Mouse (Mus musculus): ENCODE measurements around the gene Flnc. TPM values are rescaled to one million over a fixed set of nuclear protein-coding genes. Genes with fewer than 3 reads are reported as not detected.
A peak's percentile ranks its signal among the peaks of the same experiment; 100 is the strongest.

Gene Flnc
- total RNA-seq, 2 experiments from 2014 or later, result 201 to 220 TPM

DNA sequence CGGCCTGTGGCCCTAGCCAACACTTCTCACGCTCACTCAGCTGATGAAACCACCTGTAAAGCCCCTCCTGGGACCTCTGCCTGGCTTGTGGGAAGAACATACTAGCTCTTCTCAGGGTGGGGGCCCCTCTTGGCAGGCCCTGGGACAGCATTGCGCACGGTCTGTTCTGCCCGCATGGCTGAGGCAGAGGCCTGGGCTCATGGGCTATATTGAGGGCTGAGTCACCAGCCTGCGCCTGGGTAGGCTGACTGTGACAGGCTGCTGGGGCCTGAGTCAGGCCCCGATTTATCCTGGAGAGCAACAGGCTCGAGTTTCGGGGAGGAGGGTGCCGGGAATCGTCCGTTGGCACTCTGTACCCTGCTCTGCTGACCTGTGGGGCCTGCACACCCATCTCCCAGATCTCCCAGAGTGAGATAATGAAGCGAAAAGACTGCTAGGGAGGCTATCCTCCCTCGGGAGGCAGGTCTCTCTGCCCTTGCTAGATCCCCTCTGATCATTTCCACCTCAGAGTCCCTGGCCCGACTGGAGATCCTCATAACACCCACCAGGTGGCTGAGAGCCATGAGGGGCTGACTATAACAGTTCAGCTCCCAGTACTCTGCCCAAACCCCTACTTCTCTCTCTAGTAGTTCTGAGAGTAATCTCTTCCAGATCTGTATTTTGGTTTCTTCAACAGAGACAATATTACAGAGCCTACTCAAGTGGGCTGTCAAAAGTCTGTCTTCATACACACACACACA, 2.2 kb upstream of the Flnc start:
- intact Hi-C loops (cut with DNase I), result no loop called here
- no peak for DNase-seq (ENCODE audit: low spot score)

DNA sequence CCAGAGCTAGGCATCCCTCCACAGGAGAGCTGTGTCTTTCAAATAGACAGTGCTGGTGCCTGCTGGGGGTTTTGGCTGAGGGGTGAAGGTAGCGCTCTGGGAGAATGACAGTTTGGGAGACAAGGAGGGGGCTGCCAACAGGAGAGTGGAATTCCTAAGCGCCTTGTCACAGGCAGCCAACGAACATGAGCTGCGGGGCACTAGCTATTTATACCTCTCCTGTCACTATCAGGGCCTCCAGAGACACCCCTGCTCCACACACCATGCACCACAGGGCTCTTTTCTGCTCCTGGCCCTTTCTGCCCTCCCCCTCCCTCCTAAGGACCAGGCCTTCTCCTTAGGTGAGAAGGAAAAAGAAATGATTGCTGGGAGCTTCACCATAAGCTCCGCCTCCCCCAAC, 1.6 kb upstream of the Flnc start:
- DNase-seq (ENCODE audit: low spot score), result no peak
- intact Hi-C loops (cut with DNase I), result no loop called here

GRCm38 (mm10) chr6:29432156-29432555, 900 bp upstream of the Flnc start:
- intact Hi-C loops (cut with DNase I), result loop anchor here (2.0 kb wide), 1 partner anchor 37 kb away; no protein-coding TSS in a partner anchor
- DNase-seq (ENCODE audit: low spot score), result no peak

GRCm38 (mm10) chr6:29432676-29433037, 399 bp upstream of the Flnc start:
- intact Hi-C loops (cut with DNase I), result loop anchor here (2.0 kb wide), 1 partner anchor 38 kb away; no protein-coding TSS in a partner anchor

DNA sequence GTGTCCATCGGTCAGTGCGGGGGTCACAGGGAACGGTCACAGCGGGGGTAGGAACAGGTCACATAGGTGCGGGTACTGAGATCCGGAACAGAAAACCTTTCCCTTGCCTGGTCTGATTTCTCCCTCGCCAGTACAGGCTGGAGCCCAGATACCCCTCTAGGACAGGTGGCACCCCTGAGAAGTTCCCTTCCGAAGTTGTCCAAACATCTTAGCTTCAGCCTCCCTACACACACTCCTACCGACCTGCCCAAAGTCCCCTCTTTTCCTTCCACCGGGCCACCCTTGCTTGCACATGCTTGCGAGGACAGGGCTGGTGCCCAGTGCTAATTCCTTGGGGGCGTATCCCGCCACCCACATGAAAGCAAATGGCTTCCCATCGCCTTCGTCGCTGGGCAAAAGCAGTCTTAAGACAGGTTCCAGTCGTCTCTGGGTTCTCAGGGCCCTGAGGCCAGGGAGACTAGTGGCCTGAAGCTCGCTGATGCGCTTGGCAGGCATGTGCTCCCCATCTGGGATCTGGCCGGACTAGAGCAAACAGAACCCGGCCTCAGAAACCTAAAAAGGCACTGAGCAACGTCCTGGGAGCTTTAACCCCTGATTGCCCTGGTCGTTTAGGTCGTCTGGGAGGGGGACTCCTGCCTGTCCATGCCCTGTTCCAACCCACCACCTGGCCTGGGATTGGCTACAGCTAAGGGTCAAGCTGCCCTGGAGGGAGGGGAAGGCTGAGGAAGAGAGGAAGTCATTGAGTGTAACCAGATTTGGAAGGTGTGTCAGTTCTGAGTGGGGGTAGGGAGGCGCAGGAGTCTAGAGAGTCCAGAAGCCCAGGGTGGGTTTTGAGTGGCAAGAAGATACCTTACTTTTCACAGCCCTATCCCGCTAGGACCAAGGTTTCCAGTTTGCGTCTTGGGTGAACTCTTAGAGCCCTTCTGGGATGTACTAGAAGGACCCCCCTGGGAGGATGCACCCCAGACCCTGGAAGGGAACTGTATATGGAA, 1.0 kb downstream of the Flnc start:
- peak; percentile 54 for DNase-seq (ENCODE audit: low spot score)
- intact Hi-C loops (cut with DNase I), result loop anchor here (2.0 kb wide), 1 partner anchor 39 kb away; no protein-coding TSS in a partner anchor

More at GRCm38 (mm10) chr6:29432676-29433037, 399 bp upstream of the Flnc start:
- no peak for DNase-seq (ENCODE audit: low spot score)

- peak; percentile 53 for DNase-seq (ENCODE audit: low spot score)
- intact Hi-C loops (cut with DNase I), result loop anchor here (5.0 kb wide), 1 partner anchor 73 kb away; no protein-coding TSS in a partner anchor
Observed at GRCm38 (mm10) chr6:29434911-29435691, 2.0 kb downstream of the Flnc start.

DNA sequence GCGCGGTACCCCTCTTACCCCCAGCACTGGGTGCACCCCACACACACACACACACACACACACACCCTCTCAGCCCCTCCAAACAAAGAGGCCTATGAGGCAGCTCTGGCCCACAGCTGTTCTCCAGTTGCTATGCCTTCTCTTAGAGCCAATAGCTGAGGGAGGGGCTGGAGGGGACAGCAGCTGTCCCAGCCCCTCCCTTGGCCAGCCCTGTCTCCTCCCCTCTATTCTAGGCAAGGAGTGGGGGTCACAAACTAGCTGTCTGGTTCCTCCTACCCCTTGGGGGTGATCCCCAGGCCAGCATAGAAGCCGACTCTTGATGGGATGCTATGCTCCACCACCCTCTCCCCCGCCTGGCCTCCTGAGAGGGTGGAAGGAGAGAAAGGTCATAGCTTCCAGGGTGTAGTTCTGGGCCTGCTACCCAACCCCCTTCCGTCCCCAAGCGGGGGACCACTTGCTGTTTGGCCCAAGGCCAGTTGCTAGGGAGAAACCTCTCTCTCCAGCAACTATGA, 2.9 kb downstream of the Flnc start:
- intact Hi-C loops (cut with DNase I), result loop anchor here (5.0 kb wide), 1 partner anchor 74 kb away; no protein-coding TSS in a partner anchor
- DNase-seq (ENCODE audit: low spot score), result peak; percentile 46

GRCm38 (mm10) chr6:29436461-29436934, 3.4 kb downstream of the Flnc start:
- peak; percentile 74 for DNase-seq (ENCODE audit: low spot score)
- intact Hi-C loops (cut with DNase I), result loop anchor here (5.0 kb wide), 1 partner anchor 74 kb away; no protein-coding TSS in a partner anchor

DNA sequence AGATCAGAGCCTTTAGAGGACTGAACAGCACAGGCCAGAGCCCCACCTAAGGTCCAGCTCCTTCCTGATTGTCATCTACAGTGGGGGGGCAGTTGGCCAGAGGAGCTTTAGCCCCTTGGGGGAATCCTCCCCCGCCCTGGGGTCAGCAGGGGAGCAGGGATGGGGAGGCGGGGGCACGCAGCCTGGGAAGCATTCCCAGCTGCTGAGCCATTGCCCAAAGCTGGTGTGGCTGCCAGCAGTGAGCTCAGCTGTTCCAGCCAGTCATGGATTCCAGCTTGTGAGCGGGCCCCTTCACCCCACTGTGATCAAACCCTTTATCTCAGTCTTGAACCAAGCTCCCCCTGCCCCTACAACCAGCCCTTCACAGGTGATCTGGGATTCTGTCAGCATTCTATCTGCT, 6.2 kb downstream of the Flnc start:
- intact Hi-C loops (cut with DNase I), result loop anchor here (5.0 kb wide), 1 partner anchor 77 kb away; no protein-coding TSS in a partner anchor
- peak; percentile 39 for DNase-seq (ENCODE audit: low spot score)

DNA sequence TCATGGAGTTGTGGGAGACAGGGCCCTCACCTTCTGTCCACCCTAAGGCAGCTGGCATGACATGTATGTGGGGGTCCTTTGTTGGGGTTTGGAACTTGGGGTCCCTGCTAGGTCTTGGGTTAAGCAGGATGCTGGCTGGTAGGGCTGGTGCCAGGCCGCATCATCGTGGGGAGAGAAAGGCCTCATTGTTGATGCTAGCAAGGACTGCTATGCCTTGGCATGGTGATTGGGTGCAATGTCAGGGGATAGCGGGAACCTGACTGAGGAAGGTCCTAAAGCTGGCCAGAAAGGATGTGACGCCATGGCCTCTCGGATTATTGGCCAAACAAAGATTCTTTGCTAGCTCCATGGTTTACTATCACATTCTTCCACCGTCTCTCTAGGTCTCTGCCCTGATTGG, 6.7 kb downstream of the Flnc start:
- intact Hi-C loops (cut with DNase I), result loop anchor here (5.0 kb wide), 1 partner anchor 77 kb away; no protein-coding TSS in a partner anchor

DNA sequence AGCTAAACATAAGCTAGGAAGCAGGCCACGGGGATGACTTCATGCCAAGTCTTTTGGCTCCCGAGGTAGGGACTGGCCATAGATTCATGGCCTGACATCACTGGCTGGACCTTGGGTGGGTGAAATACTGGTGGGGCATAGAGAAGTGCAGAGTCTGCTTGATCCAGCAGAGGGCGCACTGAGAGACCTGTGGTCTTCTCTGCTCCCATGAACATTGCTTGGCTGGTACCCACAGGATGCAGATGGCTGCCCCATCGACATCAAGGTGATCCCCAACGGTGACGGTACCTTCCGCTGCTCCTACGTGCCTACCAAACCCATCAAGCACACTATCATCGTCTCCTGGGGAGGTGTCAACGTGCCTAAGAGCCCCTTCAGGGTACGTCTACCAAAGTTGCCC, 11.7 kb downstream of the Flnc start:
- no peak for DNase-seq (ENCODE audit: low spot score)
- intact Hi-C loops (cut with DNase I), result no loop called here

More for the DNA sequence above, 6.7 kb downstream of the Flnc start:
- no peak for DNase-seq (ENCODE audit: low spot score)

DNA sequence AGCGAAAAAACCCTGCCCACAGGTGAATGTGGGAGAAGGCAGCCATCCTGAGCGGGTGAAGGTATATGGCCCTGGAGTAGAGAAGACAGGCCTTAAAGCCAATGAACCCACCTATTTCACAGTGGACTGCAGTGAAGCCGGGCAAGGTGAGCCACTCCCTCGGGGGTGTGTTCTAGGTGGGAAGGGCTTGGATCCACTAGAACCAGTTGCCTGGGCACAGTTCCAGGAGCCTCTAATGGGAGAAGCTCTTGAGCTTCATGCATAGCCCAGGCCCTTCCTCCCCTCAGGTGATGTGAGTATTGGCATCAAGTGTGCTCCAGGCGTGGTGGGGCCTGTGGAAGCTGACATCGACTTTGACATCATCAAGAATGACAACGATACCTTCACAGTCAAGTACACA, 12.3 kb downstream of the Flnc start:
- no peak for DNase-seq (ENCODE audit: low spot score)
- intact Hi-C loops (cut with DNase I), result no loop called here

DNA sequence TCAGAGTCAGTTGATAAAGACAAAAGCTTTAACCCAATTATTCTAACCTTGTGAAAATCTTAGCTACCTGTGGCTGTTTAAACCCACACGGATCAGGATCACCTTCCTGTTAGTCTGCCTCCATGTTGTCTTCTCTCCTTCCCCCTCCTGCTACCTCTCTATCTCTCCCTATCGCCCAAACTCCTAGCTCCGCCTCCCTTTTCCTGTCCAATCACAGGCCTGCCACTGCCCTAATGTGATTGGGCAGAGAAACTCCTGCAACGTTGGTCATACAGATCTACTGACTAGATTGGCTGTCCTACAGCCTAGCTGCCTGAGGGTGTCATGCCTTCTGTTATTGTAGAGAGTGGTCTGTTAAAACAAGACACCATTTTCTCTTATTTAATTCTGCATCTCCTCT, 16.8 kb downstream of the Flnc start:
- intact Hi-C loops (cut with DNase I), result no loop called here
- DNase-seq (ENCODE audit: low spot score), result no peak

DNA sequence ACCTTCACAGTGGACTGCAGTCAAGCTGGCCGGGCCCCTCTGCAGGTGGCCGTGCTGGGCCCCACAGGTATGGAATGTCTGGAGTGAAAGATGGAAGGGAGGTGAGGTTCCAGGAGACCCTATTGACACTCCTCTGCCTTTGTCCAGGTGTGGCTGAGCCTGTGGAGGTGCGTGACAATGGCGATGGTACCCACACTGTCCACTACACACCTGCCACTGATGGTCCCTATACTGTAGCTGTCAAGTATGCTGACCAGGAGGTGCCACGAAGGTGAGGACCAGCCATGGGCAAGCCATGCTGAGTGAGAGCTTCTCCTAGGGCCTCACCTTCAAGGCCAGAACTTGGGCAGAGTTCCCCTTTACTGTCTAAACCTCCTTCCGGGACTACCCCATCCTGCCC, 17.6 kb downstream of the Flnc start:
- intact Hi-C loops (cut with DNase I), result no loop called here
- DNase-seq (ENCODE audit: low spot score), result no peak

GRCm38 (mm10) chr6:29461502-29461901, 28.4 kb downstream of the Flnc start:
- intact Hi-C loops (cut with DNase I), result no loop called here
- no peak for DNase-seq (ENCODE audit: low spot score)

DNA sequence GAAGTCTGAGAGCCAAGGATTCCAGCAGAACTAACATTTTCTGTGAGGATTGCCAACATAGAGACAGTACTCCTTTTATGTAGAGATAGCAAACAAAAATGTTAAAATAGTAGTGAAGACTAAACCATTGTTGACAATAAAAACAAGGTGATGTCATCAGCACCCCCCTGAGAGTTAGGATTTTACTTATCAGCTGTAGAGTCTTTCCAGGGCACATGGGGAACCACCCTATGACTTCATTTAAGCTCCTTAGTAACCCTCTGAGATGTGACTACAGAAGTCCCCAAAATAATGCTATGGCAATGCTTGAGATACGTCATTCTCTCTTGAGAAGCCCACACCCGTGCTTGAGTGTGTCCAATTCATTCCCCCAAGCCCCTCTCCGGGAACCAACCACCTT, 30.3 kb downstream of the Flnc start:
- DNase-seq (ENCODE audit: low spot score), result no peak
- intact Hi-C loops (cut with DNase I), result no loop called here

- peak; percentile 81 for DNase-seq (ENCODE audit: low spot score)
- intact Hi-C loops (cut with DNase I), result no loop called here
Observed at GRCm38 (mm10) chr6:29467583-29468354, 34.7 kb downstream of the Flnc start, which contains the start of gene Atp6v1f. Gene Atp6v1f, plus strand, starts transcription at chr6:29467718.

DNA sequence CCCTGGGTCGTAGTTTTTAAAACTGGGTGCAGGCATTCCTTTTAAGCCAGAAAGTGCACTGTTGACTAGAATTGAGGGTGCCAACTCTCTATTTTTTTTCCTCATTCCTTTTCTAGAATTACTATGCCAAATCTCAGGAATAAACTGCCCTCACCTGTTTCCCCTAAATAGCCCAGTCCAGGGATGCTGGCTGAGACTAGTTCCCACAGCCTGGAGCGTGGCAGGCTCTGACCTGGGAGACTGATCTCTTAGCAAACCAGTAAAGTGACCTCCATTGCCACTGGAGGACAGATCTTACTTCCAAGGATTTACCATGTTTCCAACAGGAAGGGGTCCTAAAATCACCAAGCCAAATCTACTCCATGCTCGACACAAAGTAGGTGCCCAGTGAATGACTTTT, 35.8 kb downstream of the Flnc start:
- no peak for DNase-seq (ENCODE audit: low spot score)
- intact Hi-C loops (cut with DNase I), result no loop called here

GRCm38 (mm10) chr6:29471137-29471536, 38.1 kb downstream of the Flnc start, which contains the start of gene Atp6v1fnb:
Gene Atp6v1fnb, plus strand, starts transcription at chr6:29471437.
- intact Hi-C loops (cut with DNase I), result no loop called here
- no peak for DNase-seq (ENCODE audit: low spot score)

Measured in heart, postnatal 25 days (tissue).